Mouse (Mus musculus) ES-E14 (cell line): ENCODE data around the gene Strn. TPM values are rescaled to one million over a fixed set of nuclear protein-coding genes. Genes with fewer than 3 reads are reported as not detected.

Experiments used
- DNase-seq: peaks from one replicate; pipeline ENCODE4 v3.0.0-alpha.2; 2013; ENCODE audit warnings: low read depth, low spot score
- H3K27ac ChIP-seq: 2 replicates; pipeline ENCODE4 v1.5.1; 2012; ENCODE audit warnings: low read depth, mild to moderate bottlenecking, low read length, moderate library complexity, mixed read lengths; ENCODE audit not compliant: poor library complexity, insufficient read depth, severe bottlenecking
- H3K36me3 ChIP-seq: 2 replicates; pipeline ENCODE4 v1.6.1; 2012; ENCODE audit warnings: mild to moderate bottlenecking, low read length, moderate library complexity, mixed read lengths; ENCODE audit not compliant: control insufficient read depth, poor library complexity, insufficient read depth, severe bottlenecking
- H3K4me1 ChIP-seq, 2 experiments: fragments of 150-350 bp in 1 of 2; sonication (generic) in 1 of 2; 2 replicates each; pipeline ENCODE4 v1.6.1; 2012; ENCODE audit warnings: low read length in 2 of 2, mild to moderate bottlenecking in 1 of 2, mixed read lengths in 1 of 2; ENCODE audit not compliant: control insufficient read depth in 2 of 2, insufficient read depth in 2 of 2, poor library complexity in 1 of 2
- H3K4me3 ChIP-seq, 2 experiments: fragments of 150-350 bp in 1 of 2; sonication (generic) in 1 of 2; 2 replicates each; pipeline ENCODE4 v1.5.1; 2012; ENCODE audit warnings: low read length in 2 of 2, low read depth in 1 of 2, mild to moderate bottlenecking in 1 of 2, mixed read lengths in 1 of 2; ENCODE audit not compliant: insufficient read depth in 1 of 2, poor library complexity in 1 of 2, severe bottlenecking in 1 of 2
- H3K9ac ChIP-seq: 2 replicates; pipeline ENCODE4 v1.6.1; 2012; ENCODE audit warnings: low read depth, mild to moderate bottlenecking, low read length, mixed read lengths; ENCODE audit not compliant: poor library complexity, insufficient read depth, severe bottlenecking
- H3K9me3 ChIP-seq: fragments of 150-350 bp; sonication (generic); 2 replicates; pipeline ENCODE4 v1.6.1; 2012; ENCODE audit warnings: low read depth, mild to moderate bottlenecking, low read length; ENCODE audit not compliant: control insufficient read depth, insufficient read depth
- CHD2 ChIP-seq: IDR thresholded peaks from 2 replicates; pipeline ENCODE4 v1.6.1; 2014; ENCODE audit warnings: mild to moderate bottlenecking, low read depth, low read length, inconsistent platforms
- HCFC1 ChIP-seq: IDR thresholded peaks from 2 replicates; pipeline ENCODE4 v1.6.1; 2012; ENCODE audit warnings: low read length, inconsistent platforms, borderline replicate concordance; ENCODE audit not compliant: insufficient read depth
- MAFK ChIP-seq: IDR thresholded peaks from 2 replicates; pipeline ENCODE4 v1.6.1; 2014; ENCODE audit warnings: mild to moderate bottlenecking, low read depth, low read length, inconsistent platforms; ENCODE audit not compliant: insufficient read depth
- ZC3H11A ChIP-seq: IDR thresholded peaks from 2 replicates; pipeline ENCODE4 v1.6.1; 2012; ENCODE audit warnings: low read depth, mild to moderate bottlenecking, inconsistent platforms, low read length, borderline replicate concordance
- ZNF384 ChIP-seq: IDR thresholded peaks from 2 replicates; pipeline ENCODE4 v1.6.1; 2012; ENCODE audit warnings: low read depth, low read length, inconsistent platforms
- in situ Hi-C, 2 experiments: fragments of 600-800 bp; cut with MboI; formaldehyde crosslinking; loops; one replicate each; pipeline ENCODE4 v1.15.1; 2025; ENCODE audit warnings: low sequenced_read_pairs in 2 of 2, inconsistent platforms in 1 of 2; ENCODE audit not compliant: unreplicated experiment in 2 of 2
- total RNA-seq: library from RNA; depleted of rRNA; stranded (reverse); fragments of 300-350 nt; gene quantifications from 2 replicates; pipeline ENCODE4 v1.2.3, GENCODE M21; 2012; rRNA removed

Strn gene
- total RNA-seq, 1 experiment: 15.2 TPM

- DNase-seq: no peak
- 0 out of 4 replicates have a peak, but pooled peaks cover 0 to 2% of the 10 kb centered on the region in 2 experiments for H3K4me1 ChIP-seq
- H3K36me3 ChIP-seq: no peaks in the 10 kb centered on the region
- no peak overlapping the region for H3K4me3 ChIP-seq
- in situ Hi-C loops: no loop called here
- no peaks in the 10 kb centered on the region for H3K9me3 ChIP-seq
- no peak overlapping the region for H3K27ac ChIP-seq
- H3K9ac ChIP-seq: no peak overlapping the region
- TF ChIP-seq ZC3H11A (no peak), HCFC1 (no peak), CHD2 (no peak), MAFK (no peak), ZNF384 (no peak)
Observed at GRCm38 (mm10) chr17:78601042-78601441, 136.0 kb downstream of the Strn start.

Other genes with a start within 250 kb of the Strn start
- gene Vit, start 229.1 kb downstream of the Strn start, total RNA-seq: not detected in 2 replicates
- 18.8 and 19.9 TPM in 2 replicates for gene Heatr5b, start 98.2 kb upstream of the Strn start, total RNA-seq
- gene Gpatch11, start 98.4 kb upstream of the Strn start, total RNA-seq: 15.9 and 18.7 TPM in 2 replicates
- gene Eif2ak2, start 145.4 kb upstream of the Strn start, total RNA-seq: 13.1 and 15.3 TPM in 2 replicates
- 3.5 and 7.9 TPM in 2 replicates for gene Sult6b1, start 169.8 kb upstream of the Strn start, total RNA-seq
- 42.5 and 48.6 TPM in 2 replicates for gene Cebpzos, start 179.3 kb upstream of the Strn start, total RNA-seq
- gene Cebpz, start 199.9 kb upstream of the Strn start, total RNA-seq: 53.6 and 68.4 TPM in 2 replicates
- 20.1 and 20.8 TPM in 2 replicates for gene Ndufaf7, start 199.9 kb upstream of the Strn start, total RNA-seq